Mouse (Mus musculus) erythroid progenitor cell, adult 5-6 weeks (primary cell): ENCODE results near the gene Ascl3. TPM values are rescaled to one million over a fixed set of nuclear protein-coding genes. Genes with fewer than 3 reads are reported as not detected.

ENCODE experiments used
- total RNA-seq, 2 experiments: library from RNA; stranded (forward) in 1 of 2; stranded (reverse) in 1 of 2; fragments of 150-400 nt in 1 of 2; fragments of 186-747, 209-891 nt in 1 of 2; gene quantifications; 2 replicates each; pipeline versions ENCODE4 v1.2.3 to v1.2.4; 2015 to 2017; ENCODE audit warnings: low replicate concordance in 2 of 2

The Ascl3 gene
- total RNA-seq, 2 experiments from 2014 or later: not detected

Other genes with a start within 250 kb of the Ascl3 start
- gene Trim66, start 223.6 kb downstream of the Ascl3 start, total RNA-seq (2015; ENCODE audit: low replicate concordance): not detected in 2 replicates
- not detected in 2 replicates for gene Trim66, start 223.6 kb downstream of the Ascl3 start, total RNA-seq (2017; ENCODE audit: low replicate concordance)
- 221 and 228 TPM in 2 replicates for gene Rpl27a, start 212.6 kb downstream of the Ascl3 start, total RNA-seq (2015; ENCODE audit: low replicate concordance)
- gene Rpl27a, start 212.6 kb downstream of the Ascl3 start, total RNA-seq (2017; ENCODE audit: low replicate concordance): 113 and 169 TPM in 2 replicates
- 143 and 246 TPM in 2 replicates for gene St5, start 28.1 kb downstream of the Ascl3 start, total RNA-seq (2015; ENCODE audit: low replicate concordance)
- gene St5, start 28.1 kb downstream of the Ascl3 start, total RNA-seq (2017; ENCODE audit: low replicate concordance): 82.6 and 96.9 TPM in 2 replicates
- gene Akip1, start 28.0 kb downstream of the Ascl3 start, total RNA-seq (2015; ENCODE audit: low replicate concordance): 36.8 and 57.0 TPM in 2 replicates
- 21.6 and 23.0 TPM in 2 replicates for gene Akip1, start 28.0 kb downstream of the Ascl3 start, total RNA-seq (2017; ENCODE audit: low replicate concordance)
- not detected in 2 replicates for gene BC051019, start 7.9 kb downstream of the Ascl3 start, total RNA-seq (2015; ENCODE audit: low replicate concordance)
- not detected in 2 replicates for gene BC051019, start 7.9 kb downstream of the Ascl3 start, total RNA-seq (2017; ENCODE audit: low replicate concordance)
- 57.8 and 63.1 TPM in 2 replicates for gene Tmem9b, start 21.1 kb upstream of the Ascl3 start, total RNA-seq (2015; ENCODE audit: low replicate concordance)
- 22.2 and 22.6 TPM in 2 replicates for gene Tmem9b, start 21.1 kb upstream of the Ascl3 start, total RNA-seq (2017; ENCODE audit: low replicate concordance)
- 18.9 and 22.0 TPM in 2 replicates for gene Nrip3, start 50.3 kb upstream of the Ascl3 start, total RNA-seq (2015; ENCODE audit: low replicate concordance)
- 25.0 and 38.0 TPM in 2 replicates for gene Nrip3, start 50.3 kb upstream of the Ascl3 start, total RNA-seq (2017; ENCODE audit: low replicate concordance)
- not detected in 2 replicates for gene Scube2, start 134.0 kb upstream of the Ascl3 start, total RNA-seq (2015; ENCODE audit: low replicate concordance)
- not detected in 2 replicates for gene Scube2, start 134.0 kb upstream of the Ascl3 start, total RNA-seq (2017; ENCODE audit: low replicate concordance)
- 35.2 and 40.4 TPM in 2 replicates for gene Dennd5a, start 228.7 kb upstream of the Ascl3 start, total RNA-seq (2015; ENCODE audit: low replicate concordance)
- 22.4 and 24.8 TPM in 2 replicates for gene Dennd5a, start 228.7 kb upstream of the Ascl3 start, total RNA-seq (2017; ENCODE audit: low replicate concordance)